Mouse (Mus musculus): ENCODE data around the gene Banp.

The Banp gene

GRCm38 (mm10) chr8:122058951-122059350 is 109.4 kb downstream of the Banp start:
- no peak for DNase-seq (ENCODE audit: low spot score in 2 of 2)

- no peak for DNase-seq (ENCODE audit: low spot score in 2 of 2)
Measured at GRCm38 (mm10) chr8:122062508-122063223, 113.1 kb downstream of the Banp start.

- DNase-seq (ENCODE audit: low spot score in 2 of 2), result no peak
Measured at GRCm38 (mm10) chr8:122064353-122064752, 114.8 kb downstream of the Banp start.

- DNase-seq (ENCODE audit: low spot score in 2 of 2), result no peak
Measured at GRCm38 (mm10) chr8:122067783-122068505, 118.4 kb downstream of the Banp start.

- no peak for DNase-seq (ENCODE audit: low spot score in 2 of 2)
Measured at GRCm38 (mm10) chr8:122068609-122069008, 119.1 kb downstream of the Banp start.

- DNase-seq (ENCODE audit: low spot score in 2 of 2), result no peak
Measured at GRCm38 (mm10) chr8:122069281-122069680, 119.7 kb downstream of the Banp start.

- DNase-seq (ENCODE audit: low spot score in 2 of 2), result no peak
Measured at GRCm38 (mm10) chr8:122071193-122071592, 121.6 kb downstream of the Banp start.

- DNase-seq (ENCODE audit: low spot score in 2 of 2), result no peak
Measured at GRCm38 (mm10) chr8:122073964-122074363, 124.4 kb downstream of the Banp start.

- no peak for DNase-seq (ENCODE audit: low spot score in 2 of 2)
Measured at GRCm38 (mm10) chr8:122074442-122074841, 124.9 kb downstream of the Banp start.

- DNase-seq (ENCODE audit: low spot score in 2 of 2), result no peak
Measured at GRCm38 (mm10) chr8:122074977-122075376, 125.4 kb downstream of the Banp start.

- no peak for DNase-seq (ENCODE audit: low spot score in 2 of 2)
Measured at GRCm38 (mm10) chr8:122076183-122076842, 126.8 kb downstream of the Banp start.

GRCm38 (mm10) chr8:122078321-122078720 is 128.8 kb downstream of the Banp start:
- no peak for DNase-seq (ENCODE audit: low spot score in 2 of 2)
